7 mouse cellular contexts compared by ENCODE assay signal in the genomic region with DNA sequence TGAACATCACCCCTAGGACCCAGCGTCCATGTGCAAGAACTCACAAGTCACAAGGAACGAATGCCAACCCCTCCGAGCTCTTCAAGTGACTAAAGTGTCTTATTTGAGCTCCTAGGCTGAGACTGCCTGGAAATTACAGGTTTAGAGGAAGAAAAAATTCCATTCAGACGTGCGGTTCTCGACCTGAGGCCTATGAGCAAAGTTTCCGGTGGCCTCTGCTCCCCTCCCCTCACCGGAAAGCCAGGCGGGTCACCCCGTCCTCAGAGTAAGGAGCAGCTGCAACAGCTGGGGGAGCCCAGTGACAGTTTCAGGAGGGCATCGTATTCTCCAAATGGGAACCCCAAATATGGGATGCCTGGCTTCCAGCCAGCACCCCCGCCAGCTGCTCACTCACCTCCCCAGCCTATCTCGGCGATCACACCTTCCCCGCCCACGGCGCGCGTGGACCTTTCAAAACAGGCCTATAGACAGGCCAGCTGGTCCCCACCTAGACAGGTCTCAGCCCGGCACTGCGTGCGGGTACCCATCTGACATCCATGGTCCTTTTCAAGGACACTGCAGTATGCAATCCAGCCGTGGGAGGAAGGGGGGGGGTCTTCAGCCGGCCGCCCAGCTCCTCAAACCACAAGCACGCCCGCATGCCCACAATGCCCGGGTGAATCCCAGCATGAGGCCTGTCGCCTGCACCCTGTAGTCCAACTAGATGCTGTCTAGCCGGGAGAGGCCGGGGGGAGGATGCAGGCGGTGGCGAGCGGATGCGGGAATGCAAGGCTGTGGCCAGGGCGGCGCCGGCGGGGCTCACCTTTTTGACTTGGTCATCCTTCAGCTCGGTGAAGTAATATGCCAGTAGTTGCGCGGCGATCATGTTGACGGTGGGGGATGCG. TPM values are rescaled to one million over a fixed set of nuclear protein-coding genes. Genes with fewer than 3 reads are reported as not detected.
DNase-seq lines count a peak whose midpoint lies in the region; ATAC-seq and TF ChIP-seq lines count a peak whose summit lies in the region.

No protein-coding gene starts in this region.

- H3K36me3 ChIP-seq in G1E (replicated peaks) = peaks cover 28% of the 10 kb centered on the region
- H3K36me3 ChIP-seq in forebrain, embryonic 14.5 days (ENCODE audit: control insufficient read depth, insufficient read depth, low read length) = no peaks in the 10 kb centered on the region

- peak overlapping the region; percentile 77 for H3K4me3 ChIP-seq in G1E (ENCODE audit: low read depth, low read length)
- peak overlapping the region; percentile 64 for H3K4me3 ChIP-seq in forebrain, embryonic 14.5 days (ENCODE audit: low read depth, low read length)
- H3K4me3 ChIP-seq in left cerebral cortex, adult 2 months = peak overlapping the region; percentile 77

- DNase-seq in G1E (ENCODE audit: low spot score) = no peak
- peak; percentile 81 for DNase-seq in brain, adult 2 months (ENCODE audit: low read depth, low spot score)
- peak; percentile 45 for DNase-seq in forebrain, embryonic 14.5 days (ENCODE audit: low spot score)
- peak; percentile 45 to 59 for DNase-seq in heart, postnatal 36 days
- peak; percentile 60 to 69 for DNase-seq in left cerebral cortex, adult 2 months (ENCODE audit: extremely low spot score in 1 of 2, low spot score in 2 of 2)
- DNase-seq in lung, postnatal 25 days (ENCODE audit: low spot score) = peak; percentile 45
- peak; percentile 30 for DNase-seq in skeletal muscle tissue, adult 2 months (ENCODE audit: low read depth, low spot score)

- peak overlapping the region; percentile 86 for H3K4me2 ChIP-seq in forebrain, embryonic 14.5 days (ENCODE audit: low read length)

- 4% methylated on average over 45 of the region's 45 CpGs for WGBS in forebrain, embryonic 14.5 days

- H3K27ac ChIP-seq in forebrain, embryonic 14.5 days (ENCODE audit: low read depth, low read length) = peak overlapping the region; percentile 74; the same call in 1 of the 2 replicates
- peak overlapping the region; percentile 92 for H3K27ac ChIP-seq in left cerebral cortex, adult 2 months

- no peaks in the 10 kb centered on the region for H3K27me3 ChIP-seq in G1E (ENCODE audit: insufficient read depth, low read length)
- no peaks in the 10 kb centered on the region for H3K27me3 ChIP-seq in forebrain, embryonic 14.5 days (replicated peaks; ENCODE audit: control insufficient read depth, insufficient read depth, low read length)

- H3K9ac ChIP-seq in forebrain, embryonic 14.5 days (ENCODE audit: low read length) = peak overlapping the region; percentile 79

- ATAC-seq in G1E (ENCODE audit: extremely low read depth, insufficient number of reproducible peaks, low FRiP score, poor library complexity, severe bottlenecking) = no peak
- ATAC-seq in forebrain, embryonic 14.5 days = peak; percentile 53

- H3K9me3 ChIP-seq in G1E (replicated peaks) = no peaks in the 10 kb centered on the region
- H3K9me3 ChIP-seq in forebrain, embryonic 14.5 days (replicated peaks; ENCODE audit: control insufficient read depth, low read length) = no peaks in the 10 kb centered on the region

- H3K4me1 ChIP-seq in G1E (ENCODE audit: insufficient read depth, low read depth, low read length) = peaks cover 76% of the 10 kb centered on the region
- peaks cover 14% of the 10 kb centered on the region for H3K4me1 ChIP-seq in forebrain, embryonic 14.5 days (ENCODE audit: control insufficient read depth, insufficient read depth, low read length)

- TF ChIP-seq CTCF in G1E (IDR thresholded peaks at IDR 0.05; ENCODE audit: low read depth, low read length) = no peak
- no peak for TF ChIP-seq CTCF in left cerebral cortex, adult 2 months (IDR thresholded peaks at IDR 0.05)

- intact Hi-C loops in heart, postnatal 36 days (cut with DNase I) = loop anchor here (2.0 to 10.0 kb wide), 3 partner anchors 39 to 145 kb away; partner anchors contain the start of gene Vps26a
- intact Hi-C loops in left cerebral cortex, adult 2 months (cut with DNase I) = loop anchor here (1.0 to 5.0 kb wide), 3 partner anchors 39 to 147 kb away; partner anchors contain the start of gene Vps26a

RNA-seq across cellular contexts. Expression of gene Hk1, which starts 40.3 kb away (rescaled TPM):
- 116 and 119 TPM in 2 replicates for total RNA-seq in G1E (2014; fragmentation: Nextera tagmentation)
- total RNA-seq in G1E (2017) = 205 and 245 TPM in 2 replicates
- 444 and 447 TPM in 2 replicates for polyA plus RNA-seq in G1E (2012)
- polyA plus RNA-seq in forebrain, embryonic 14.5 days (2014; fragmentation: Nextera tagmentation; extraction: Ambion mirVana) = 31.0 and 48.9 TPM in 2 replicates
- total RNA-seq in heart, postnatal 36 days (2021) = 100 to 1,000 TPM in 1 of 2 experiments, 10 to 100 TPM in 1; 99.7 to 113 TPM
- 100 to 1,000 TPM; 298 to 310 TPM for total RNA-seq in left cerebral cortex, adult 2 months (2021)
